Mouse (Mus musculus): ENCODE results near the gene Gtpbp10. TPM values are rescaled to one million over a fixed set of nuclear protein-coding genes. Genes with fewer than 3 reads are reported as not detected.

Gtpbp10 gene
- polyA plus RNA-seq, 1 experiment from 2014 or later, result 30.0 TPM

DNA sequence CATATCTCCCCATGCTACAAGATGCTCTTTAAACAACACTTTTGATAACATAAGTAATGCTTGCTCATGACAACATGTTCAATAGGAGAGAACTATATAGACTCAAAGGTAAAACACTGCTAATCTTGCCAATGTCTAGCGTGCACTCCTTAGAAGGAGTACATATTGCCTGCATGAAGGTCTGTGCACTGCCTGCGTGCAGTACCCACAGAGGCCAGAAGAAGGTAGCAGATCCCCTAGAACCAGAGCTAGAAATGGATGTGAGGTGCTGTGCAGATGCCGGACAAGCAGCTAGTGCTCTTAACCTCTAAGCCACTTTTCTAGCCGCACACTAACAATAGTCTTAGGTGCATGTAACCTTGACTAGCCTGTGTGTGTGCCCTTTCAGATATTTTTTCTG is 67.2 kb downstream of the Gtpbp10 start:
- no peaks in the 10 kb centered on the region for H3K27me3 ChIP-seq
- no peak for ATAC-seq (ENCODE audit: low FRiP score)
- H3K36me3 ChIP-seq, result no peaks in the 10 kb centered on the region
- H3K4me2 ChIP-seq (replicated peaks), result no peak overlapping the region
- WGBS, result over 99% methylated on average over 4 of the region's 4 CpGs
- no peaks in the 10 kb centered on the region for H3K9me3 ChIP-seq (replicated peaks)
- H3K4me1 ChIP-seq, result no peaks in the 10 kb centered on the region
- H3K4me3 ChIP-seq, result no peak overlapping the region
- H3K9ac ChIP-seq, result no peak overlapping the region
- no peak overlapping the region for H3K27ac ChIP-seq

Other genes starting within 250 kb of the Gtpbp10 start
- 43.8 and 46.3 TPM in 2 replicates for gene Cdk14, start 139.2 kb downstream of the Gtpbp10 start, polyA plus RNA-seq (2016; fragmentation: Nextera tagmentation; extraction: Ambion mirVana)
- not detected in 2 replicates for gene 1700015F17Rik, start 80.4 kb downstream of the Gtpbp10 start, polyA plus RNA-seq (2016; fragmentation: Nextera tagmentation; extraction: Ambion mirVana)
- gene Cldn12, start 44.6 kb downstream of the Gtpbp10 start, polyA plus RNA-seq (2016; fragmentation: Nextera tagmentation; extraction: Ambion mirVana), result 26.6 and 28.7 TPM in 2 replicates
- 5.4 and 7.2 TPM in 2 replicates for gene Gm8773, start 14.3 kb upstream of the Gtpbp10 start, polyA plus RNA-seq (2016; fragmentation: Nextera tagmentation; extraction: Ambion mirVana)
- 9.1 and 11.5 TPM in 2 replicates for gene Cfap69, start 104.7 kb upstream of the Gtpbp10 start, polyA plus RNA-seq (2016; fragmentation: Nextera tagmentation; extraction: Ambion mirVana)
- 5.7 and 6.3 TPM in 2 replicates for gene Steap2, start 135.0 kb upstream of the Gtpbp10 start, polyA plus RNA-seq (2016; fragmentation: Nextera tagmentation; extraction: Ambion mirVana)
- gene Steap1, start 189.8 kb upstream of the Gtpbp10 start, polyA plus RNA-seq (2016; fragmentation: Nextera tagmentation; extraction: Ambion mirVana), result 2.5 and 3.0 TPM in 2 replicates